Mouse (Mus musculus) thymus, adult 2 months (tissue): ENCODE data around the gene Fyb.

Experiments
- CTCF ChIP-seq: fragments of 200-500 bp; IDR thresholded peaks from 2 replicates; pipeline ENCODE4 v1.5.1; 2012; ENCODE audit warnings: mild to moderate bottlenecking, control low read depth, low read length, moderate library complexity, borderline replicate concordance; ENCODE audit not compliant: control insufficient read depth, poor library complexity, insufficient read depth; ENCODE audit errors: extremely low read depth
- POLR2A ChIP-seq: fragments of 200-500 bp; IDR thresholded peaks from 2 replicates; pipeline ENCODE4 v1.6.1; 2012; ENCODE audit warnings: mild to moderate bottlenecking, low read length, control low read depth, moderate library complexity; ENCODE audit not compliant: control insufficient read depth, poor library complexity, insufficient read depth; ENCODE audit errors: extremely low read depth

- TF ChIP-seq CTCF: no peak
- no peak for TF ChIP-seq POLR2A
Measured at GRCm38 (mm10) chr15:6577971-6578370, 55.3 kb downstream of the Fyb start.
